Mouse (Mus musculus) liver, postnatal 0 days (tissue): ENCODE data around the gene Tmem44. TPM values are rescaled to one million over a fixed set of nuclear protein-coding genes. Genes with fewer than 3 reads are reported as not detected.
A peak's percentile ranks its signal among the peaks of the same experiment; 100 is the strongest.

Experiments used
- ATAC-seq: fragments of 200-750 bp; cut with Nextera tagmentation; 2 replicates; pipeline ENCODE4 v1.8.0; 2017; ENCODE audit warnings: mild to moderate bottlenecking, moderate library complexity
- DNase-seq: peaks from one replicate; pipeline ENCODE4 v3.0.0-alpha.2; 2016
- H3K27ac ChIP-seq: fragments of 300-500 bp; sonication (generic); 2 replicates; pipeline ENCODE4 v1.5.1; 2014; ENCODE audit warnings: antibody characterized with exemption, moderate library complexity, mild to moderate bottlenecking, low read depth
- H3K27me3 ChIP-seq: fragments of 300-500 bp; sonication (generic); 2 replicates; pipeline ENCODE4 v1.6.1; 2014; ENCODE audit warnings: low read length, control low read depth, mixed read lengths; ENCODE audit not compliant: insufficient read depth
- H3K36me3 ChIP-seq: fragments of 300-500 bp; sonication (generic); replicated peaks from 2 replicates; pipeline ENCODE4 v1.6.1; 2014; ENCODE audit warnings: mild to moderate bottlenecking, control low read depth, low read length, moderate library complexity, mixed read lengths; ENCODE audit not compliant: insufficient read depth
- H3K4me1 ChIP-seq: fragments of 300-500 bp; sonication (generic); 2 replicates; pipeline ENCODE4 v1.6.1; 2014; ENCODE audit warnings: antibody characterized with exemption, mild to moderate bottlenecking, control low read depth; ENCODE audit not compliant: insufficient read depth
- H3K4me2 ChIP-seq: fragments of 300-500 bp; sonication (generic); 2 replicates; pipeline ENCODE4 v1.6.1; 2014; ENCODE audit warnings: low read depth, mild to moderate bottlenecking, low read length, moderate library complexity, mixed read lengths
- H3K4me3 ChIP-seq: fragments of 300-500 bp; sonication (generic); 2 replicates; pipeline ENCODE4 v1.5.1; 2014; ENCODE audit warnings: low read depth, low read length
- H3K9ac ChIP-seq: fragments of 300-500 bp; sonication (generic); replicated peaks from 2 replicates; pipeline ENCODE4 v1.6.1; 2014; ENCODE audit warnings: mild to moderate bottlenecking, moderate library complexity
- H3K9me3 ChIP-seq: fragments of 300-500 bp; sonication (generic); 2 replicates; pipeline ENCODE4 v1.6.1; 2016; ENCODE audit warnings: mild to moderate bottlenecking, control low read depth, low read length, mixed read lengths
- CTCF ChIP-seq: sonication (generic); IDR thresholded peaks from 2 replicates; pipeline ENCODE4 v1.5.1; 2016; ENCODE audit warnings: antibody characterized with exemption, low read depth
- EP300 ChIP-seq: IDR thresholded peaks from 2 replicates; pipeline ENCODE4 v1.6.1; 2016; ENCODE audit warnings: antibody characterized with exemption, low read depth, mild to moderate bottlenecking
- WGBS: fragments of 180-500 bp; shearing (Covaris S2); extraction: QIAGEN DNeasy Blood & Tissue Kit; methylation state at CpG from one replicate; pipeline ENCODE4 v1.1.7; 2014; ENCODE audit not compliant: insufficient replicate concordance; 5-methylcytosine and 5-hydroxymethylcytosine counted together
- polyA plus RNA-seq: library from polyadenylated mRNA; unstranded; fragments of >200 nt; fragmentation: Nextera tagmentation; extraction: Ambion mirVana; gene quantifications from 2 replicates; pipeline ENCODE4 v1.2.1, GENCODE M21; 2015

Tmem44 gene
- polyA plus RNA-seq, 1 experiment from 2014 or later = 0.73 TPM

GRCm38 (mm10) chr16:30505311-30506031, 45.2 kb downstream of the Tmem44 start:
- H3K4me3 ChIP-seq = no peak overlapping the region
- no peaks in the 10 kb centered on the region for H3K27me3 ChIP-seq
- WGBS = 65% methylated on average over 11 of the region's 11 CpGs
- ATAC-seq (no peak), DNase-seq (no peak)
- H3K4me2 ChIP-seq = no peak overlapping the region
- H3K4me1 ChIP-seq = peaks cover 21% of the 10 kb centered on the region
- H3K27ac ChIP-seq = no peak overlapping the region
- no peaks in the 10 kb centered on the region for H3K9me3 ChIP-seq
- no peaks in the 10 kb centered on the region for H3K36me3 ChIP-seq
- H3K9ac ChIP-seq = no peak overlapping the region
- no peak for TF ChIP-seq EP300
- no peak for TF ChIP-seq CTCF

- H3K4me1 ChIP-seq = peaks cover 21% of the 10 kb centered on the region
- no peak overlapping the region for H3K4me2 ChIP-seq
- ATAC-seq (no peak), DNase-seq (no peak)
- H3K4me3 ChIP-seq = no peak overlapping the region
- H3K9ac ChIP-seq = no peak overlapping the region
- TF ChIP-seq EP300 (no peak), CTCF (no peak)
- no peaks in the 10 kb centered on the region for H3K36me3 ChIP-seq
- no peak overlapping the region for H3K27ac ChIP-seq
- no peaks in the 10 kb centered on the region for H3K9me3 ChIP-seq
- 68% methylated on average over 4 of the region's 4 CpGs for WGBS
- no peaks in the 10 kb centered on the region for H3K27me3 ChIP-seq
These were observed 45.8 kb downstream of the Tmem44 start for GRCm38 (mm10) chr16:30504856-30505255.

- TF ChIP-seq EP300 (no peak), CTCF (peak; percentile 95)
- H3K27me3 ChIP-seq = no peaks in the 10 kb centered on the region
- H3K4me2 ChIP-seq = no peak overlapping the region
- no peak overlapping the region for H3K9ac ChIP-seq
- 10% methylated on average over 15 of the region's 15 CpGs for WGBS
- H3K27ac ChIP-seq = no peak overlapping the region
- no peak overlapping the region for H3K4me3 ChIP-seq
- DNase-seq (peak; percentile 79), ATAC-seq (peak; percentile 72)
- no peaks in the 10 kb centered on the region for H3K36me3 ChIP-seq
- no peaks in the 10 kb centered on the region for H3K9me3 ChIP-seq
- H3K4me1 ChIP-seq = peaks cover 22% of the 10 kb centered on the region
These were observed 46.7 kb downstream of the Tmem44 start for GRCm38 (mm10) chr16:30503958-30504357.

- Histone ChIP-seq H3K36me3 (no peaks in the 10 kb centered on the region), H3K9me3 (no peaks in the 10 kb centered on the region), H3K4me2 (peak overlapping the region; percentile 69), H3K4me3 (peak overlapping the region; percentile 43), H3K4me1 (peaks cover 22% of the 10 kb centered on the region), H3K9ac (peak overlapping the region; percentile 41), H3K27ac (peak overlapping the region; percentile 71), H3K27me3 (no peaks in the 10 kb centered on the region)
- WGBS = 4% methylated on average over 25 of the region's 25 CpGs
- DNase-seq (peak; percentile 63), ATAC-seq (peak; percentile 80)
- TF ChIP-seq EP300 (no peak; the same call in none of the 2 replicates), CTCF (no peak)
These were observed 48.3 kb downstream of the Tmem44 start for GRCm38 (mm10) chr16:30502221-30502891.

GRCm38 (mm10) chr16:30501621-30502020, 49.0 kb downstream of the Tmem44 start:
- H3K27me3 ChIP-seq = no peaks in the 10 kb centered on the region
- ATAC-seq (no peak), DNase-seq (no peak)
- 0 out of 2 replicates have a peak overlapping the region, but pooled peaks have one; percentile 71 for H3K27ac ChIP-seq
- TF ChIP-seq CTCF = no peak
- no peak for TF ChIP-seq EP300
- WGBS = 47% methylated on average over 5 of the region's 5 CpGs
- no peaks in the 10 kb centered on the region for H3K9me3 ChIP-seq
- H3K36me3 ChIP-seq = no peaks in the 10 kb centered on the region
- H3K4me1 ChIP-seq = peaks cover 22% of the 10 kb centered on the region
- no peak overlapping the region for H3K4me2 ChIP-seq
- H3K9ac ChIP-seq = no peak overlapping the region
- no peak overlapping the region for H3K4me3 ChIP-seq

DNA sequence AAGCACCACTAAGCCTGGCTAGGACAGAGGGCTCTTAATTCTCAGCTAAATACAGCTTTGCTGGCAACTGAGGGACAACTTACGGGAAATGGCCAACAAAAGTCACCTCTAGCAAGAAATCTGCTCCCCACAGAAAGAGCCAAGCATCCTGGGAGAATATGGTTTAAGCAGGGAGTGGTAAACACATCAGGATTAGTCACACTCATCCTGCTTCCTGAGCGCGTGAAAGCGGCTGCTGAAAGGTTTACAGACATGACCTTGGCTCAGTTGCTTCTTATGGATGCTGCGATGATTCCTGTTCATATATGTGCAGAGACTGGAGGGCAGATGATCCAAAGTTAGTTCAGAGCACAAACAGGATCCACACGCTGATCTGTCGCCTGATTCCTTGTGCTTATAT, 50.4 kb downstream of the Tmem44 start:
- ATAC-seq = no peak
- Histone ChIP-seq H3K9ac (no peak overlapping the region), H3K4me2 (no peak overlapping the region), H3K36me3 (no peaks in the 10 kb centered on the region), H3K4me1 (peaks cover 22% of the 10 kb centered on the region), H3K9me3 (no peaks in the 10 kb centered on the region), H3K27ac (no peak overlapping the region), H3K27me3 (no peaks in the 10 kb centered on the region), H3K4me3 (no peak overlapping the region)
- 85% methylated on average over 7 of the region's 7 CpGs for WGBS
- TF ChIP-seq EP300 = no peak
- no peak for DNase-seq
